Mouse (Mus musculus) T-cell, adult 2 months (primary cell): ENCODE measurements around the gene Ly6g5b.
A peak's percentile ranks its signal among the peaks of the same experiment; 100 is the strongest.

Experiments
- DNase-seq: peaks from one replicate; pipeline ENCODE4 v3.0.0; 2022; ENCODE audit warnings: low spot score

Ly6g5b gene

DNA sequence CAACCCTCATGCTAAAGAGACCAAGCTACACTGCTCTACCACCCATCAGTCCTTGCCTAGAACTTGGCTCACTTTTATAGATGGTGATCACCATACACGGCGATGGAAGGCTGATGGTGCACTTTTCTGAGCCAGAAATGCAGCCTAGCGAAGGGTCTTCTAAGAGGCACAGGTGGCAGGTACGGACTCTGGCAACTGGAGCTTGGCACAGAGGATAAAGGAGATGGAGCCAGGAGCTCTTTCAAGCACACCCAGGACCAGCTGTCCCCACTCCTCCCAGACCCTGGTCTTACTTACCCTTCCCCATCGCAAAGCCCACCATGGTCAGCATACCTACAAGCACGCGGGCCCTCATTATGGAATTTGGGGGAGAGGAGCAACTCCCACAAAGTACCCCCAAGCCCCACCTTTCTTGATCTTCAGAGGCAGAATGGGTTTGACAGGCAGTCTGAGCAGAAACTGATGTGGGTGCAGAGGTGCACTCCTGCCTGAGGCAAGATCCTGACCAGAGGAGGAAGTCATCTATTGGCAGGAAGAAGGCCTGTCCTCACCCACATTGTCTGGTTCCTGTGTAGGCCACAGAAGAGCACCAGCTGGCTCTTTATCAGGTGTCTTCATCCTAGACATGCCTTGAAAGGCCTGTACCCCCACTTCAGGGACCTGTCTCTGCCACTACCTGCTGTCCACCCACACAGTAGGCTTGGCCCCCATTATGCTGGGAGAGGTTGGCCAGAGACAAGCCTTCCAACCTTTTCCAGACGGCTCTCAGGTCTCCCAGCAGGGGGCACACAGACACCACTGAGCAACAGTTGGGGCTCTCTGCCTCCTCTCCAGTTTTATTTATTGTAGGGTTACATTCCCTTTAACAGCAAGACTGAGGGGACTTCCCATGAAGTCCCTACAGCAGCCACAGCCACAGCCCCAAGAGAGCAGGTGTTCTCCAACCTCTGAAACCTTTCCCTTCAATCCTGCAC is at the start of gene Ly6g5b:
Gene Ly6g5b, minus strand, starts transcription at position 383 of the 974 bp plus-strand sequence.
- DNase-seq = peak; percentile 66

DNA sequence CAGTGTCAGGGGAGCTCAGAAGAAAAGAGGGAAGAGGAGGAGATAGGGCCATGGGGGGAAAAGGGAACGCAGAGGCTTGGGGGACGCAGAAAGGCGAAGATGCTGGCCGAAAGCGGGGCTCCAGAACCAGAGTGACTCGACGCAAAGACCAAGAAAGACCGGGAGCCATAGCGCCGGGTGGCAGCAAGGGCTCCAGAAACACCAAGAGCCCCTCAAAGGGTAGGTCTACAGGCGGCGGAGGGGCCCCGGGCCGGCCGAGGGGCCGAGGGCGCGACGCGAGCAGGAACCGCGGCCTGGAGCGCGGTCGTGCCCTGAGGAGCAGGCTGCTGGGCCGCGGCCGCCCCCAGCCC is 49.0 kb upstream of the Ly6g5b start:
- DNase-seq = no peak

DNA sequence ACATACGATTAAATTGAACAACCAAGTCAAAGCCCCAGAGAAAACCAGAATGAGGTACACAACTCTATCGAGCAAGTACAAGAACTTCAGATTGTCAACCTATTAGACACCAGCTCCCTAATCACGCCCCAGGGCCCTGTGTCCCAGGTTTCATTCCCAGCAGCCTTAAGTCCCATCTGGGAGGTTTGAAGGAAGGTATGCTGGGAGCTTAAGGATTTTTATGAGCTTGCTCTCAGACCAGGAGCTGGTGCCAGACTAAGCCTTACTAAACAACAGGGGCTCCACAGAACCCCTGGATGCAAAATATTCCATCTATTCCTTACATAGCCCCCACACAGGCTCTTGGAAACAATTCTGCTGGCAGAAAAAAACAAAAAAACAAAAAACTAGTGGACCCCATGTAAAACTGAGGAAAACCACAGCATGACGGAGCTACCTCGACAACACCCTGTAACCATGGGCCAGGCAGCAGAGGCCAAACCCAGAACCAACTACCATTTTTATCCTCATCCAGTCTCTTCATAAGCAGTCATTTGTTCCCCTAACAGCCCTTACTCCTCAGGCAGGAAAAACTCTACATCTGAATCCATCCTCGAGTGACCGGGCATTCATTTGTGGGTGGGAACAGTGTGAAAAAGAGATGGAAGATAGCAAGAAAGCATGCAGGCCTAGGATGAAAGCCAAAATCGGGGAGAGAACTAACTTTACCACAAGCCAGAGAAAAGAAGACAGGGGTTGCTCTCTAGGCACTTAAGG is 48.3 kb upstream of the Ly6g5b start:
- DNase-seq = no peak

DNA sequence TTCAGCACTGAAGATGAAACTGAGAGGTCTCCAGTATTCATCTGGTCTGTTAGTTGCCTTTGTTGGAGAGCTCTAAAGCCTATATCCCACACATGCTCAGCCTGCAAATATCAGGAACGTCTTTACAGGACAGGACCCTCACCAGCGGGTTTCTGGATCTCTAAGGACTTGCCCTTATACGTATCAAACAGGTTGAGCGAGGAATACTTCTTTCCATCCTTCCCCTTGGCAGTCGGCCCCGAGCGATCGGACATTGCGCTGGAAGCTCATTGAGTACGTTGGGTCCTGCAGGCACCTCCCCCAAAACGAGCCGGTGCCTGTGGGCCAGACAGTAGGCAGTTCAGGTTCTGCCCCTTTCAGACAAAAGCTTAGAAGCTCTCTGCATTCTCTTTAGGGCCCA is 47.5 kb upstream of the Ly6g5b start:
- no peak for DNase-seq

DNA sequence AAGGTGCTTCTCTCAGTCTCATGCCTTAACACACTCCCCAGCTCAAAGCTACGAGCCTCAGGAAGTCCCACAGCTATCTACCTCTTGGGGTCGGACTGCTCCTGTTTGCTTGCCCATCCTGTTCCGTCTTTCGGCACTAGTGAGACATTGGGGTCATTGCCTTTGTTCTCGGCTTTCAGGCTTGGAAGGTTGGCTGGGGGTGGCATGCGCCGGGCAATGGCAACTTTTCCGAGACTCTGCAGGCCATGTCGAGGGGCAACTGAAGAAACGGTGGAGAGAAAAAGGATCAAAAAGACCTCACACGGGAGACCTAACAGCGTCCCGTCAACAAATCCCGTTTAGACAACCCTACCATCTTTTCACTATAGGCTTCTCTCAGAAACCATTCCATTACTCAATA is 46.9 kb upstream of the Ly6g5b start:
- no peak for DNase-seq

DNA sequence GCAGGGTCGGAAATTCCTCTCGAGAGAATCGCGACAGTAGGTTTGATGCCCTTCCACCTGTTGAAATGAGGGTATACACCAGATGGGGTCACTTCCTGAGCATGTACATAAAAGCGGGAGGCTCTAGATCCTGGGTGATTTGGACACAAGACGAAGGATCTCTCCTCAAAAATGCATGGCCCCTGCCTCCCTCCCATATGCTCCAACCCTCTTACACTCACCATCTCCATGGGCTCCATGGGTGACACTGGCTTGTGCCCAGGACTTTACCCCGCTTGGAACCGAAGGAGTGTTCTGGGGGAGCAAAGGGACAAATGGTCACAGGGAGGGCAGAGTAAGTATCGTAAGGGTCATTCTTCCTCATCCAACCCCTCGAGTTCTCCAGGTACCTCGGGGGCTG is 46.2 kb upstream of the Ly6g5b start:
- no peak for DNase-seq

DNA sequence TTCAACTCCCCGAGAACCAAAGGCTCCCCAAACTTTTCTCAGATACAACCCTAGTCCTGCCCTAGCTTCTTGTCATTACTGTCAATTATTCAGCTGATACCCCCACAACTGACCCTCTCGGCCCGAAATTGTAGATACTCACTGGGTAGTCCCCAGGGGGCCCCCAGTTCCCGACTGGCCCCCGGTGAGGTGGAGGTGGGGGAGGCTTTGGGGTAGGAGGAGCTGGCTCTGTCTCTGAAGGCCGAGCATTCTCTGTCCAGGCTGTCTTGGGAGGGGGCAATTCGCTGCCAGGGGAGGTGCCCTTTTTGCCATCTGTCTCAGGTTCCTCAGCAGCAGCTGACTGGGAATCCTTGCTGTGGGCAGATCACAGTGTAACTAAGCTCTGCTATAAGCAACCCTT is 44.4 kb upstream of the Ly6g5b start:
- no peak for DNase-seq

DNA sequence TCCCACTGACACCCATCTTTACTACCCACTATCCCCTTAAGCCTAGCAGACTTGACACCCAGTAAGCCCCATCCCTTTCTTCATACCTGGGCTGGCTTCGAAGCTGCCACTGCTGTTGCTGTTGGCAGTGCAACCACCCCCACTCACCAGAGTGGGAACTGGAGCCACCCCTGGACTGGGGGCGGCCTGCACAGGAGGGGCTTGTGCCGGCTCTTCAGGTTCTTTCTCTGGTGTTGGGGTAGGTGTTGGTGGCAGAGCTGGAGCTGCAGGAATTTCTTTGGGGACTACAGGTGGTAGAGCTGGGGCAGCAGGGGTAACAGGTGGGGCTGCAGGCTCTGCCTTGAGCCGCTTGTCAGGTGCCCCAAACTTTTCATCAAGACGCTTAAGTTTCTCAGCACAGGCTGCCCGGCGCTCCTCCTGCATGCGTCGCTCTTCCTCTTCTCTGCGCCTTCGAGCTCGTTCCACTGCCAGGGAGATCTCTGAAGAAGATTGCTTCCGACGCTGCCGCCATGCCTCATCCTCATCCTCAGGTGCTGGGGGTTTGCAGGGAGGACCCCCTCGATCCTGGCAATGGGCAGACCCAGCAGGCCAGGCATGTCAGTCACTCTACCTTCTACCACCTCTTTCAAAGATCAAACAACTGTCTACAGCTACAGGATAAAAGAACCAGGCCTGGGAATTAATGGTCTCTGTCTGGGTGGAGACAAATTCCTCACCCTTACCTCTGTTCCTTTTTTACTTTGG is 43.8 kb upstream of the Ly6g5b start:
- DNase-seq = no peak

DNA sequence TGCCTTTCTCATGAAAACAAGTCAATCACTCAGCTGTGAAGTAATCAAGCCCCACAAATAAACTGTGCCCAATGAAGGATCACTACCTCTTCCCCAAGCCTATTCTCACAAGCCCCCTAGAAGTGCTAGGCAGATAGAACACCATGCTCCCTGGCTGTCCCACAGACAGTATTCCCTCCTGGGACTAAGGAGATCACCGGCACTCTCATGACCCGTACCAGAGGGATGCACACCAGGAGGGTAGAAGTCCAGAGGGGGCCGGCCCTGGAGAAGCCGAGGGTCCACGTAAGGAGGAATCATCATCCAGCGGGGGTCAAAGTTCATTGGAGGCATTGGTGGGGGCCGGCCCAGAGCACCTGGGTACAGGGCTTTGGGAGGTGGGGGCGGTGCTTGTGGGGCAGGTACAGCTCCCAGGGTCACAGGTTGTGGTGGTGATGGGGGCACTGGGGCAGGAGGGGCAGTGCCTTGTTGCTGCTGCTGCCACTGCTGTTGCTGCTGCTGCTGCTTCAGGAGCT is 42.5 kb upstream of the Ly6g5b start:
- DNase-seq = no peak

DNA sequence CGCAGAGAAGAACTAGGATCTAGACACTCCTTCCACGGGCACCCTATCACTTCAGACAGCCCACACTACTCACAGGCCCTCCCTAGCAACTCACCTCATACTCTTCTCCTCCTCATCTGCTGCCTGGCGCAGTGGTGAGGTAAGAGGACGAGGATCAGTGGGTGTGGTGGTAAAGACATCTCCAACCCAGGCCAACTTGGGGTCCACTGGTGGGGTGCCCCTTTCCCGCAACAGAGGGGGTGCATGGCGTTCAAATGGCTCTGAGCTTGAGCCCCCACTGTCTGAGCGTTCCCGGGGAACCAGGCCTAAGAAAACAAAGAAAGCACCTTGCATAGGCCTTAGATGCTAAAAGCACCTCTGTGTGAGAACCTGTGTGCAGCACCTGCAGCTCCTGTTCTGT is 42.0 kb upstream of the Ly6g5b start:
- DNase-seq = no peak

DNA sequence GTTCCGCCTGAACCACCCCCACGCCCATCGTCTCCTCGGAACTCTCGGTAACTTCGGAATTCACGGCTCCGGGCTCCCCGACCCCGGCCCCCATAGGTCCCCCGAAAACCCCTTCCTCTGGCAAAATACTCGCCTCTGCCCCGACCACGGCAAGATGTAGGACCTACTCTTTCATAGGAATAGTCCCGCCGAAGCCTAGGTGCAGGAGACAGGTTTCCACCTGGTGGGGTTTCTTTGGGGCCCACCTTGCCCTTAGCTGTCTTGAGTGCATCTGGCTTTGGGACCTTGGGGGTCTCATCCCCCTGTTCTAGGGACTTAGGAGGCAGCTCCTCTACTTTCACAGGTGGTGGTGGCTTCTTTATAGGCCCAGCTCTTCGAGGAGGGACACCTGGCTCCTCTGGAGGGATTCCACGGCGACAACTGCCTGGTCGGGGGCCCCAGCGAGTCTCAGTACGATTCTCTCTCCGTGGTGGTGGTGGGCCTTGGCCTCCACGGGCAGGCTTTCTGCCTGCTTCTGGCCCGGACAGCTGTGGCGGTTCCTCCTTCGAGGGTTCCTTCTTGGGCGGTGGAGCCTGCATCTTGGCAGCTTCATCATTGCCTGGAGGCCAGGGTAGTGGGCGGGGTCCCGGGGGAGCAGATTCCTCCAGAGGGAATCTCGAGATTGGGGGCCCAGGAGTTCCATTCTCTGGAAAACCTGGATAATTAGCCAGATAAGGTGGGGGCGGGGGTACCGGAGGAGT is 41.4 kb upstream of the Ly6g5b start:
- no peak for DNase-seq

DNA sequence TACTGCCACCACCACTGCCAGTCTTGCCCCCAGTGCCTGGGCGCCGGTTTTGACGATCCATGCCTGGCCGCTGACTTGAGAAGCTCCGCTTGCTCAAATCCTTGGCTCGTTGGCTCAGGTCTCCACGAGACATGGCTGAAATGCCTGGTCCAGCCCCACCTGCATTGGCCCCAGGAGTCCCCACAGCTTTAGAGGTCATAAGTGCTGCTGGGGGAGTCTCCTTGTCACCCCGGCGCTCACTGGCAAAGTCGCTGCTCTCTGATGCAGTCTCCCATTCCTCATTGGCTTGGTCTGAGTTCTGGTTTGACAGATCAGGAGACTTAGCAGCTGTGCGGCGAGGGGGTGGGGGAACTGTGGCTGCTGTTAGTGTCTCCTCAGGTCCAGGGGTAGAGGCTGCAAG is 40.2 kb upstream of the Ly6g5b start:
- no peak for DNase-seq

DNA sequence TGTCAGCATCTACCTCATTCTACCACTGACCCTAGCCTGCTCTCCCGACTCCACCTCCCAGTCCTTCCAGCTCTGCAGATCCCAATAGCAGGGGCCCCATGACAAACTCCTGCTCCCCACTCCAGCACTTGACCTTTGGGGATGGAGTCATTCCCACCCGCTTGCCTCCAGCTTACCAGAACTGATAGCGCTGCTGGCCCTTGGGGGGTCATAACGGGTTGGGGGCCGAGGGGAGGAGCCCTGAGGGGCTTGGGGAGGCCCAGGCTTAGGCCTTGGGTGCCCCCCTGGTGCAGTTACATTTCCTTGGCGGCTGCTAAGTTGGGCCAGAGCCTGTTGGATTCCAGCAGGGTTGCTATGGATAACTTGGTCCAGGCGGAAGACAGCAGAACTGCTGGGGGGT is 39.4 kb upstream of the Ly6g5b start:
- no peak for DNase-seq

DNA sequence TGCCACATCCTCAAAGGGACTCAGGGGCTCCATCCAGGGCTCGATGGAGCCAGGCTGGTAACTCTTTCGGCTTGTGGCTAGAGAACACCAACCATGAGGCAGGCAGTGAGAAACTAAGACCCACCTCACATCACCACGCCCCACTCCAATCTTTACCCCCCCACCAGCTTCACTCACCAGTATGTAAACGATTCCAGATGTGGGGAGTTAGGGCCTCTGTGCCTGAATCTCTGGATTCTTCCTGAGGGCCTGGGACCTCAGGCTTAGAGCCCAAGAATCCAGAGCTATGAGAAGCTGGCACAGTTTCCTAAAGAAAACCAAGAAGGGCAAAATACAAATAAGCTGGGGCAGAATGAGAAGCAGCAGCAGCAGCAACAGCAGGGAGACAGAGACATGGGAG is 38.7 kb upstream of the Ly6g5b start:
- DNase-seq = no peak

DNA sequence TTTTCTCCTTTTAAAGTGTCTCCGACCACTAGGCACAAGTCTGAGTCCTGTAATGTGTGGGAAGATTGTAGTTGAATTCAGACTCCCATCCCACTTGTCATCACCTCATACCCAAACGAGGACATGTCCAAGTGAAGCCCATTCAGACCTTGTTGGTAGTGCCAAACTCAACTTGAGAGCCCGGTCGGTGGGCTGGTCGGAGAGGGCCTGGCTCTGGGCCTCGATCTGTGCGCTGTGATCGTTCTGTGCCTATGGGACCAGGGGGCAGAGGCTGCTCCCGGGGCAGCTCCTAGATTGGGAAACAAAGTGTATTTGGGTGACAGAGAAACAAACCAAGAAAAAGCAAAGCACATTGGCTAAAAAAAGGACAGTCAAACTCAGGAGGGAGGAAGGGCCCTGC is 37.8 kb upstream of the Ly6g5b start:
- DNase-seq = no peak

DNA sequence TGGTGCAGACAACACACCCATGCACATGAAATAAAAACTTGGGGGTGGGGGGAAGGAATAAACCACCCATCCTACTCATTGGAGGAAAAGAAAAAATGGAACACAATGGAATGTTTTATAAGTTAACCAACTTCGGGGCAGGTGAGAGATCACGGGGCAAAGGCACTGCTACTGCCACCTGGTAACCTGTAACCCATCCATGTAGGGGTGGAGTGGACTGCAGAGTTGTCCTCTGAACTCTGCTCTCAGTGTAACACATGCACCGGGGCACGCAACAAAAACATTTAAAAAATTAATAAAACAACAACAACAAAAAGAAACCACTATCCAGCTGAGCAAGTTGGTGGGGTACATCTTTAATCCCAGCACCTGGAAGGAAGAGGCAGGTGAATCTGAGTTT is 36.9 kb upstream of the Ly6g5b start:
- DNase-seq = no peak

DNA sequence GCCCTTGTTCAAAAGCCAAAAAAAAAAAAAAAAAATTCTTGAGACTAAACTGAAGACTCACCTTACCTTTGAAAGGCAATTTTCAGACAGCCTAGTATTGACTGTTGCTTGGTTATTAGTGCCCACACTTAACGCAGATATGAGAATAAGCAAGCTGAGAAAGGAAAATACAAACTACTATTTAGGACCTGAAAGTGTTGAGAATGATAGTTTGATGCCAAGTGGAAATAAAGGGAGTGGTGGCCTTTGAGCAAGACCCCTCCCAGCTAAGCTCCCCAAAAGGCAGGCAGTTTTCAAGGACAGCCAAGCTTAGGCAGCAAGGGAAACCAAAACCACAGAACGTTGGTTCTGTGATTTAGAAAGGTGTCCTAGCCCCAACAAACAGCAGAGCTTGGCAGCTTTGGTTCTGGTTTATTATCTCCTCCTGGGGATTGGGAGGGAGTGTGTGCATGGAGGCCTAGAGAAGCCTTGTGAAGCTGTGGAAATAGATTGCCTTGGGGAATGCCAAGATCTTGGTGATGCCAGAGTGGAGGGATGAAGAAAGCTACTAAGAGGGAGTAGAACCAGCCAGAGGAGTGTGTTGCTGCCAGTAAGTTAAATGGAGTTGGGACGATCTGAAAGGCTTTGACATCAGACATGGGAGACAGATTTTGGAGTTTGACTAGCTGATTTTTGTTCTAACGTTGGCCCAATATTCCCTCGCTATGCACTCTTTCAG is 32.9 kb upstream of the Ly6g5b start:
- no peak for DNase-seq

DNA sequence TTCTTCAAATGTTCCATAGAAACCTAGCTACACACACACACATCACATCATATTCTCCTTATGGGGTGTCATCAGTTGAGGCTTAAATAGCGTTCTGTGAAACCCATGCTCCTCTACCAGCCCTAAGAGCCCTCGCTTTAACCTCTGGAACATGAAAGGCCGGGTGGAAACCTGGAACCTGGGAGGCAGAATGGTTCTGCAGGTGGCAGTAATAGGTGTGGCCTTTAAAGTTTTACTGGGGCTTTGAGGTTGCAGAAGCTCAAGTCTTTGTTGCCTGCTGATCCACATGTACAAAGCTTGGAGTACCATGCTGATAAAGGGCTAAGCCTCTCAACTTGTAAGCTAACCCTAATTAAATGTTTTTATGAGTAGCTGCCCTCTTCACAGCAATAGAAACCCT is 32.1 kb upstream of the Ly6g5b start:
- no peak for DNase-seq

DNA sequence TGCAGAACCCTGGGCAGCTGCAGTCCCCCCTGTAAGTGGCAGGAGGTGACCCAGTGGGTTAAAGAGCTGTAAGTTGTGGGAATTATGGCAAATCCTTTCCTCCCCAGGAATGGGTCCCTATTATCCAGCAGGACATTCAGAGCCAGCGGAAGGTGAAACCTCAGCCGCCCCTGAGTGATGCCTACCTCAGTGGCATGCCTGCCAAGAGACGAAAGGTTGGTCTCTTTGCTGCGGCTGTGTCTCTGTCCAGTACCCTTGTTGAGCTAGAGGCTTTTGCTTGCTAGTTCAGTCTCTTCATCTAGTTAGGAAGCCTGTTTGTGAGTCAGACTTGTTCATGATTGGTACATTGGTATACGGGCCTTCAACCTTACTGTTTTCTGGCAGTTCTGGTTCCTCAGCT is 30.9 kb upstream of the Ly6g5b start:
- no peak for DNase-seq

DNA sequence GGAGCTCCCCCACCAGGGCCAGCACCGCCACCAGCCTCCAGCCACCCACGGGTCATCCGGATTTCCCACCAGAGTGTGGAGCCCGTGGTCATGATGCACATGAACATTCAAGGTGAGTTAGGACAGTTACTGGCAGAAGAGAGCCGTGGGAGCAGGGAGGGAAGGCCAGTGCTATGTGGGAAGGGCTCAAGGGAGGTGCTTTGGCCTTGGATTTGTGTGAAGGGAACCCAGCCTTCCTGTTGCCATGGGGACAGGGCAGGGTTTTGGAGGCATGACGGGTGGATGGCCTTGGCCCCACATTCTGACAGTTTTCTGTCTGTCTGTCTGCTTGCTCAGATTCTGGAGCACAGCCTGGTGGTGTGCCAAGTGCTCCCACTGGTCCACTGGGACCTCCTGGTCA is 26.7 kb upstream of the Ly6g5b start:
- DNase-seq = no peak

DNA sequence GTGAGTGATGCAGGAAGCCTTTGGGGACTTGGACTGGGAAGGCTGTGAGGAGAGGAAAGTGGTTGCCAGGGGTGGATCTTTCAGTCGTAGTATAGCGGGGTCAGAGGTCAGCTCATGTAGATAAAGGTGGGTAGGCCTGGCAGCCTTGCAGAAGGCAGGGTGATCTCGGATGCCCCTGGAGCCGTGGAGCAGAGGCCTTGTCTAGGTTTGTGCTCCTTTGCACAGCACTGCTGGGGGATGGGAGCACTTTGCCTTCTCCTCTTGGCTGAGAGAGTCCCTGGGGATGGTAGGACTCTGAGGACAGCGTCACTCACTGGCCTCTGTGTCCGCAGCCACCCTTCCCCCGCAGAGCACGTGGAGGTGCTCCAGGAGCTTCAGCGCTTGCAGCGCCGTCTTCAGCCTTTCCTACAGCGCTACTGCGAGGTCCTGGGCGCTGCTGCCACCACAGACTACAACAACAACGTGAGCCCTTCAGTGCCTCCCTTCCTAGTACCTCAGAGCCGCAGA is 25.3 kb upstream of the Ly6g5b start:
- no peak for DNase-seq
